Mouse (Mus musculus) adrenal gland, postnatal 14 days (tissue): ENCODE measurements around the gene Pnpla8. TPM values are rescaled to one million over a fixed set of nuclear protein-coding genes. Genes with fewer than 3 reads are reported as not detected.

Experiments used
- DNase-seq: peaks from one replicate; pipeline ENCODE4 v3.0.0; 2021; ENCODE audit warnings: mixed read lengths
- microRNA-seq, 2 experiments: library from miRNA; unstranded; fragments of <30 nt; microRNA quantifications; one replicate each; pipeline ENCODE4 v1.2.0; 2021
- total RNA-seq: library from RNA; stranded (reverse); gene quantifications from 2 replicates; pipeline ENCODE4 v1.2.3, GENCODE M21; 2021

Pnpla8 gene
- total RNA-seq, 1 experiment from 2014 or later: 134 TPM

GRCm38 (mm10) chr12:44355116-44355515 lies 133.9 kb downstream of the Pnpla8 start:
- no peak for DNase-seq

DNA sequence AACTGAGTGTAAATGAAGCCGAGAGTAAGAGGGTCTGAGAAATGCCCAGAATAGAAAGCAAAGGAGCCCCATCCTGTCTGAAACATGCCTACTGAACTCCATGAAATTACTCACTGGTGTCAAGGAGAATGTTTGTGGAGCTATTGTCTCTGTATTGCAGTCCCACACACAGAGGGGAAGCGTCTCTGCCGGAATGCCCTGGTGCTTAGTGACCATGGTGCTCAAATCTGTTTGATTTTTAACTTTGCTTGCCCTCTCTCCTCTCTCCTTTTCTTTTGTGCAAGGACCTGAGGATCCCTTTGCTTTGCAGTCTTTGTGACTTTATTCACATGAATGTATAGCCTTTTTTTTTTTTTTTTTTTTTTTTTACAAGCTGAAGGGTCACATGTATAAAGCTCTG lies 136.3 kb downstream of the Pnpla8 start:
- DNase-seq: no peak

DNA sequence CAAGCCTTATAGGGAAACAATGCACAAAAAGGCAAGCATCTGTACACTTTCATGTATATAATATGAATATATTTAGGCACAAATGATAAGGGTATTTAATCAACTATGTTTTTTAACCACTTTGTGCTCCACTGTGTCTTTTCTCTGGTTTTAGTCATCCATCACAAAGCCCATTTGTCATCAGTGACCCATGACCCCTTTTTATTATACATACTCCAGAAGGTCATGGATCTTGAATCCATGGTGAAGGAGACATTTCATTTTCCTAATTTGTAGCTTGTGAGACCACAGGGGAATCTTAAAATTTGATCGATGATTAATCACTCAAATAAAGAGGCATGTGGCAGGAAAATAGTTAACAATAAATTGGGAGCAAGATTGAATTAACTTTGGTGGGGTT lies 136.7 kb downstream of the Pnpla8 start:
- DNase-seq: no peak

- no peak for DNase-seq
Observed at GRCm38 (mm10) chr12:44371076-44371710, 150.0 kb downstream of the Pnpla8 start.

Small RNA genes lying within 50 kb of the gene (microRNA-seq; reads per million reads assigned to microRNA genes)
- gene Mir5627: 0 to 0.38 reads per million in 2 experiments

Other genes with a start within 250 kb of the Pnpla8 start
- gene Dnajb9, start 11.0 kb upstream of the Pnpla8 start, total RNA-seq: 40.6 and 40.7 TPM in 2 replicates
- 4.4 and 7.6 TPM in 2 replicates for gene Nrcam, start 107.5 kb downstream of the Pnpla8 start, total RNA-seq